Mouse (Mus musculus) brain, embryonic 14.5 days (tissue): Measurements from ENCODE around the gene Ddr2.

Source experiments
- CTCF ChIP-seq: fragments of 200-500 bp; IDR thresholded peaks from 2 replicates; pipeline ENCODE4 v1.5.1; 2012; ENCODE audit warnings: inconsistent platforms, mild to moderate bottlenecking, moderate library complexity, borderline replicate concordance; ENCODE audit not compliant: insufficient read depth, insufficient read length; ENCODE audit errors: extremely low read depth
- POLR2A ChIP-seq: fragments of 200-500 bp; IDR thresholded peaks from 2 replicates; pipeline ENCODE4 v1.6.1; 2012; ENCODE audit warnings: mild to moderate bottlenecking, inconsistent platforms, borderline replicate concordance; ENCODE audit not compliant: poor library complexity, insufficient read depth, insufficient read length, severe bottlenecking; ENCODE audit errors: extremely low read depth

- no peak for TF ChIP-seq CTCF
- no peak for TF ChIP-seq POLR2A
Measured at GRCm38 (mm10) chr1:170153986-170154385, 43.4 kb upstream of the Ddr2 start.
